Mouse (Mus musculus) forebrain, embryonic 15.5 days (tissue): ENCODE data around the gene 4933402J07Rik. TPM values are rescaled to one million over a fixed set of nuclear protein-coding genes. Genes with fewer than 3 reads are reported as not detected.

Experiments used
- ATAC-seq: fragments of 200-750 bp; cut with Nextera tagmentation; replicated peaks from 2 replicates; pipeline ENCODE4 v1.8.0; 2017; ENCODE audit warnings: mild to moderate bottlenecking, moderate TSS enrichment, moderate library complexity
- H3K27ac ChIP-seq: fragments of 300-500 bp; sonication (generic); replicated peaks from 2 replicates; pipeline ENCODE4 v1.5.1; 2015; ENCODE audit warnings: mild to moderate bottlenecking, inconsistent platforms
- H3K27me3 ChIP-seq: fragments of 300-500 bp; sonication (generic); 2 replicates; pipeline ENCODE4 v1.6.1; 2015; ENCODE audit warnings: inconsistent platforms
- H3K36me3 ChIP-seq: fragments of 300-500 bp; sonication (generic); 2 replicates; pipeline ENCODE4 v1.6.1; 2015; ENCODE audit warnings: mild to moderate bottlenecking, inconsistent platforms
- H3K4me1 ChIP-seq: fragments of 300-500 bp; sonication (generic); 2 replicates; pipeline ENCODE4 v1.6.1; 2015; ENCODE audit warnings: inconsistent platforms
- H3K4me2 ChIP-seq: fragments of 300-500 bp; sonication (generic); replicated peaks from 2 replicates; pipeline ENCODE4 v1.6.1; 2015; ENCODE audit warnings: mild to moderate bottlenecking, inconsistent platforms
- H3K4me3 ChIP-seq: fragments of 300-500 bp; sonication (generic); 2 replicates; pipeline ENCODE4 v1.5.1; 2015; ENCODE audit warnings: mild to moderate bottlenecking, inconsistent platforms
- H3K9ac ChIP-seq: fragments of 300-500 bp; sonication (generic); replicated peaks from 2 replicates; pipeline ENCODE4 v1.6.1; 2015; ENCODE audit warnings: mild to moderate bottlenecking, inconsistent platforms
- H3K9me3 ChIP-seq: fragments of 300-500 bp; sonication (generic); 2 replicates; pipeline ENCODE4 v1.6.1; 2016; ENCODE audit warnings: inconsistent platforms
- WGBS: fragments of 180-500 bp; shearing (Covaris S2); methylation state at CpG from one replicate; pipeline ENCODE4 v1.1.7; 2015; ENCODE audit warnings: mixed read lengths; 5-methylcytosine and 5-hydroxymethylcytosine counted together
- polyA plus RNA-seq: library from polyadenylated mRNA; unstranded; fragments of >200 nt; fragmentation: Nextera tagmentation; extraction: Ambion mirVana; gene quantifications from 2 replicates; pipeline ENCODE4 v1.2.1, GENCODE M21; 2015

Gene 4933402J07Rik
- polyA plus RNA-seq, 1 experiment from 2014 or later: not detected

DNA sequence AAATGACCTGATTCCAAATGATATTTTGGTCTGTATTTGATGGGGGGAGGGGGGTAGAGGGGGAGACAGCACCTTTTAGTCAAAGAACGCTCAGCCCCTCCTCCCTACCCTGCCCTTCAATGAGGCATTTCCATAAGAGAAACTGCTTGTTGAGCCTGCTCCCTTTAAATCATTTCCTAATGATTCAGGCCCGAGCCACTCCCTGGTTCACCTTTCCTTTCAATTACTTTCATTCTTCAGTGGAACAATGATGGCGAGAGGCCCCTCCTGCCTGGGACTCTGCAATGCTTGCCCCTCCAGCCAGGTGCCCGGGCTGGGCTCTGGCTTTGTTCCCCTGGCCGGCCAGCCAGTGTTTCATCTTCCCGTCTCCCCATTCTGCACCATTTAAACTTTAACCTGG, 66.0 kb downstream of the 4933402J07Rik start:
- H3K27me3 ChIP-seq: no peaks in the 10 kb centered on the region
- H3K4me1 ChIP-seq: no peaks in the 10 kb centered on the region
- H3K27ac ChIP-seq: no peak overlapping the region
- H3K9me3 ChIP-seq: no peaks in the 10 kb centered on the region
- 32% methylated on average over 6 of the region's 6 CpGs for WGBS
- no peaks in the 10 kb centered on the region for H3K36me3 ChIP-seq
- ATAC-seq: no peak
- no peak overlapping the region for H3K9ac ChIP-seq
- H3K4me3 ChIP-seq: no peak overlapping the region
- H3K4me2 ChIP-seq: no peak overlapping the region

DNA sequence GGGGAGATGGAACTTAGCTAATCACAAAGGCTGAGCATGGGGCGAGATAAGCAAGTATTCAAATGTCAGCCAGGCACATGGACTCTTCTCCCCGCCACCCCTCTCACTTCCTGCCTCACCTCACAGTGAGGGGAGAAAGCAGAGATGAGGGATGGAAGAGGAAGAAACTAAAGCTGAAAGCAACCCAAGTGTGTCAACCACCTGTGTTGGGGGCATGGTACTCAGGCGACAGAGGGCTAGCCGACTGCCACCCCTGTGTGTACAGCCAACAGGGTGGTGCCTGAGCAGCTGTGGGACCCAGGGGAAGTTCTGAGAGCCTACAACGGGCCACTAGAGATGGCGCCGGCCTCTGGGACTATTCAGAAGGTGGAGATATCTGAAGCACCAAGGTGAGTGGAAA, 68.1 kb downstream of the 4933402J07Rik start:
- no peaks in the 10 kb centered on the region for H3K36me3 ChIP-seq
- H3K9me3 ChIP-seq: no peaks in the 10 kb centered on the region
- no peaks in the 10 kb centered on the region for H3K27me3 ChIP-seq
- H3K4me1 ChIP-seq: no peaks in the 10 kb centered on the region
- H3K9ac ChIP-seq: no peak overlapping the region
- no peak overlapping the region for H3K4me3 ChIP-seq
- WGBS: 91% methylated on average over 7 of the region's 7 CpGs
- no peak overlapping the region for H3K27ac ChIP-seq
- H3K4me2 ChIP-seq: no peak overlapping the region
- no peak for ATAC-seq

DNA sequence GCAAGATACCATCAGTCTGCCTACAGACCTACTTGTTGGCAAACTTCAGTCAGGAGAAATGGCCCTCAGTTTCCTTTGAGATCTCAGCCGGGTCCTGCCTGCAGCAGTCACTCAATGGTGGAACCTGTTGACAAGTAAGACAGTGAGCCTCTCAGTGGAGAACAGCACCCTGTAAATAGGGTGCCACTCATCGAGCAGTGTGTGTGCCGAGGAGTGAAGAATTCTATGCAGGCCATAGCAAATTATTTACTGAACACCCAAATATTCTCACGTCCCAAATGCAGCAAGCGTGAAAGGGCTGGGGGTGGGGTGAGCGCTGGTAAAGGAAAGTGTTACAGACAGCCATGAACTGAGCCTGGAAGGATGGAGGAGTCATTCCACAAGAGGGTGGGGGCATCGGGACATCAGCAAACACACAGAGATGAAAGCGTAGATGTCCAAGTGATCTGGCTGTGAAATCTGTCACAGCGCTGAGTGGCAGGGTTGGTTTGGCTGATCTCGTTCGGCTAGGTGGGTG, 72.6 kb downstream of the 4933402J07Rik start:
- WGBS: 85% methylated on average over 11 of the region's 11 CpGs

More for the DNA sequence above, 72.6 kb downstream of the 4933402J07Rik start:
- H3K4me3 ChIP-seq: no peak overlapping the region
- no peaks in the 10 kb centered on the region for H3K4me1 ChIP-seq
- no peak for ATAC-seq
- H3K36me3 ChIP-seq: no peaks in the 10 kb centered on the region
- no peak overlapping the region for H3K9ac ChIP-seq
- no peaks in the 10 kb centered on the region for H3K27me3 ChIP-seq
- no peak overlapping the region for H3K27ac ChIP-seq
- no peak overlapping the region for H3K4me2 ChIP-seq
- H3K9me3 ChIP-seq: no peaks in the 10 kb centered on the region

Other genes starting within 250 kb of the 4933402J07Rik start
- gene Cbln1, start 91.2 kb upstream of the 4933402J07Rik start, polyA plus RNA-seq: 5.7 and 10.6 TPM in 2 replicates